Mouse (Mus musculus) kidney, adult 11 months (tissue): ENCODE measurements around the gene Prpf40a.

Source experiments
- DNase-seq: peaks from one replicate; pipeline ENCODE4 v3.0.0; 2022

The Prpf40a gene

DNA sequence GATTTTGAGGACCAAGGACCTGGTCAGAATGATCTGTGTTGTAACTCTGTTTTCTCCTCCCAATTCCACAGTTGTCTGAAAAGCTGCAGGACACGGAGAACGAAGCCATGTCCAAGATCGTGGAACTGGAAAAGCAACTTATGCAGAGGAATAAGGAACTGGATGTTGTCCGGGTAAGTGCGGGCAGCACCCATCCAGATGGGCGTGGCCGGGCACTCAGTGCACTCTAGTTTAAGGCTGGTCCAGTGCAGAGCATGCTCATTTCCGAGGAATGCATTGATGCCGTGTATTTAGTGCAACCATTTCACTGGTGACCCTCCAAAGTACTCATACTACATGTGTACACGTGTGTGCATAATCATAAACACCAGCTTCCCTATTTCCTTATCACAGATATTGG lies 85.7 kb downstream of the Prpf40a start:
- no peak for DNase-seq

DNA sequence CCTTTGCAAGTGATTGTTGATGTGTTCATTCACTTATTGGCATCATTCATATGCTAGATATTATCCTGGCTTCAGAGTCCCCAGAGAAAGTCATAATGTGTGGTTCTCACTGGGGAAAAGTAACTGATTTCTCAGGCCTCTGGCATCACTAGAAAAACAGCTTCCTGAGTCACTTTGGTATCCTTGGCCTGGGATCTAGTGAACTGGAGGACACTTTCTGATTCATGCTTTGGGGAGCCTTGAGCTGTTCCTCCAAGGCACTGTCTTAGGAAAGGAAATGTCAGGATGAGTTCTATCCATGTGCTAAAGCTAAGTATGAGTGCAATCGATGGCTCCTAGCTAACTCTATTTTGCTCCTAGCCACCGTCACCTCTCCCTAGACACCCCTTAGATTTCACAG lies 88.2 kb downstream of the Prpf40a start:
- no peak for DNase-seq

DNA sequence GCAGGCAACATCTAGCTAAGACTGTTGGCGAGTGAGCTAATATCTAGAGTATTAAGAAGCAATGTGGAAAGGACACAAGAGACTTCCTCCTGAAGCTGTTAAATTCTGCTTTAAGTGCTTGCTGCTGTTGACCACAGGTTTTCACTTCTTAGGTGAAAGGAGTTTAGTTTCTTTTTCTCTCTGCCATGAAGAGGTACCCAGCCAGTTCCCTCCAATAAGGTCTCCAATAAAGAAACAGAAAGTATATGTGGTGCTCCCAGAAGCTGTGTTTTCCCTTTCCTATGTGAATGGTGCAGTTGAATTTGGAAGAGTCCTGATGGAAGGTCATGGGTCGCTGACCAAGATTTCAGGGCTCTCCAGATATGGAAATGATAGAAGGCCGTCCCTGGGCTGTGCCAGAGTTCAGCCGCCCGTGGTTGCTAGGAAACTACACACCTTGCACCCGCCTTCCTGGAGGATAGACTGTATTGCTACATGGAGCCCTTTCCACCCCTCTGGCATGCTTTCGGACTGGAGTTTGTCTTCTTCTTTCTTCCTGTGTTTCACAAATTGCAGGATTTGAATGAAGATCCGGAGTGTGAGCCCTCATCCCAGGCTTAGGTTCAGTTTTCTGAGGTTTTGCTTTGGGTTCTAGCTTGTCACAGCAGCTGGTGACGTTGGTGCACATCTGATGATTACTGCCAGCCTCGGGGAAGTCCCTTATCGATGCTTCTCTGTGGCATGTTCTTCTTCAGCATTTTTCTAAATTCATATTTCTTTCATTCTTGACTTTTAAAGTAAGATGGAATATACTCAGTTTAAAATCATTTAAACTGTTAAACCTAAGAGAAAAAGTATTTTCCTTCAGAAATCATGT lies 89.0 kb downstream of the Prpf40a start:
- no peak for DNase-seq

DNA sequence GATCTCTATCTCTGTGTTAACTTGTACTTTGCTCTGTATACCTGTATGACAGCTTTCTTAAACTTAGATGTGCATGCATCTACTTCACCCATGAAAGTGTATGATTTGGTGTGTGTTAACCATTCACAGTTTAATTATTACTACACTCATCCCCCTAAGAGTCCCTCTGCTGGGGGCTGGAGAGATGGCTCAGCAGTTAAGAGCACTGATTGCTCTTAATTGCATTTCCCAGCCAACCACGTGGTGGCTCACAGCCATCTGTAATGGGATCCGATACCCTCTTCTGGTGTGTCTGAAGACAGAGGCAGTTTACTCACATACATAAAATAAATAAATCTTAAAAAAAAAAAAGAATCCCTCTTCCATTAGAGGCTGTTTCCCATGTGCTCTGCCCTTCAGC lies 91.0 kb downstream of the Prpf40a start:
- DNase-seq, result no peak

DNA sequence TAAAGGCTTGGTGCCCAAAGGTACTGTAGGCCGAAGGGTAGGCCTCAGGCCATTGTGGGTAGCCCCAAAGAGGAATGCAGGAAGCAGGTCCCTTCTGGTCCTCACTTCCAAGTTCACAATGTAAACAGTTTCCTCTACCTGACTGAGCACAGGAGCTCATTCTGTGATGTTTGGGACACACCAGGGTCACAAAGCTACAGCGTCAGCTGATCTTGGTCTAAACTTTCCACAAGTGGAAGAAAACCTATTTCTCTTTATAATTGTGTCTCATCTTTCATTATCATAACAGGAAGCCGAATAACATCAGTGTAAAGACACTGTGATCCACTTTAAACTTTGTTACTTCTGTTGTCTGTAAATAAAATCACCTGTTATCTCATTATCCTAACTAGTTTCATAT lies 95.6 kb downstream of the Prpf40a start:
- DNase-seq, result no peak

DNA sequence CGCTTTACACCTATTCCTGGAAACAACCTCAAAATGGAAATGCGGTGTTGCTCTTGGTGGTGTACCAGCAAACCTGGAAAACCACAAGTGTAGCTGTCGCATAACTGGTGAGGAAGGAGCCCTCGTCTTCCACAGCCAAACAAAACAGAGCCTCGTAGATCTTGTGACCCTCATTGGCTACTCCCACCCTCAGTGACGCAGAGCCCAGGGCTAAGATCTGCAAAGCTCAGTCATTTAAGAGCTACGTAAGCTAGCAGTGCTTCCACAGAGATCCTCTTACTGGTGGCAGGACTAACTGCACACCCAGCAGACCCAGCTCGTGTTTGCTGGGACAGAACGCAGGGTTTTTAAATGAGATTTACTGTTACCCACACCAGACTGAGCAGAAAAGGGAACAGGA lies 96.1 kb downstream of the Prpf40a start:
- peak; percentile 3 for DNase-seq

DNA sequence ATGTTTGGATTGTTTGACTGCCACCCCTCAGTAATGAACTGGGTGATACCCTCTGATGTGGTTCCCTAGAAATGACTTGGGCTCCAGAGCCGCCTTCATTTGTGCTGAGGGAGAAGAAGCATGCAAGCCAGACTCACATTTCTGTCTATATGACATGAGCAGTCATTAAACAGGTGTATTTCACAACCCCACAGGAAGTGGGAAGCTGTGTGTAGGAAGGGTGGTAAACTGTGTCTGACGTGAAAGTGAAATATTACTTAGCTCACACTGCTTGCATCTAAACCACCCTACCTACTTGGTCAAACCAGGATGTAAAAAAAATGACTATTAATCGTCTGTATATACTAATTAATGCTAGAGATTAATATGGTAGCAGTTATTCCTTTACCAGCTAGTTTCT lies 102.3 kb downstream of the Prpf40a start:
- DNase-seq, result no peak

DNA sequence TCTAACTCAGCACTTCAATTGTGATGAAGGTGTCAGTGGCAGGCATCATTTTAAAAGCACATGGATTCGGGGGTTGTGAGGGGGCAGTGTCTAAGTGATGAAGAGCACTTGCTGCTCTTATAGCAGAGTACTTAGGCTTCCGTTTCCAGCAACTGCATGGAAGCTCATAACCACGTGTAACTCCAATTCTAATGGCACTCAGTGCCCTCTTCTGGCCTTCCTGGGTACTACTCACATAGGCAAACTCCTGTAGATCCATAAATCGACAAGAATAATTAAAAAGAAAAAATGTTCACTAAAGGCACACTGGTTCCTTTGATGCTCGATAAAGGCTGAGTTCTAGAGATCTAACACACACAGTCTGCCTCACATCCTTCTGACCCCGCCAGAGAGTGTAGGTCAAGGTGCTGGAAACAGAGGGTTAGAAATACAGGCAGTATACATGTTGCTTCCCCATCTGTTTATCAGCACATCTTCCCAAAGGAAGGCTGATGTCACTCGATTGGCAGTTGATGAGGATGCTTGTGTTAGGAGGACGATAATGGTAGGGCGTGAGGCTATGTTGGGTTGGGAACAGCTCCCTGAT lies 105.4 kb downstream of the Prpf40a start:
- DNase-seq, result peak; percentile 16
